Mouse (Mus musculus) megakaryocyte-erythroid progenitor cell, adult 5-6 weeks (primary cell): ENCODE results near the gene Ndufa4l2. TPM values are rescaled to one million over a fixed set of nuclear protein-coding genes. Genes with fewer than 3 reads are reported as not detected.

Experiments
- ATAC-seq: replicated peaks from 2 replicates; pipeline ENCODE4 v1.8.0; 2016; ENCODE audit warnings: mild to moderate bottlenecking, inconsistent platforms; ENCODE audit not compliant: severe bottlenecking, poor library complexity, low FRiP score, low TSS enrichment
- total RNA-seq, 2 experiments: library from RNA; stranded (forward) in 1 of 2; stranded (reverse) in 1 of 2; fragments of 200-1000, 215-1000 nt in 1 of 2; fragments of >200 nt in 1 of 2; fragmentation: Nextera tagmentation in 1 of 2; gene quantifications; 2 replicates each; pipeline ENCODE4 v1.2.3; 2014 to 2017

Gene Ndufa4l2
- total RNA-seq, 2 experiments from 2014 or later, result not detected

- peak; percentile 66 for ATAC-seq
Measured at GRCm38 (mm10) chr10:127521611-127522080, 6.9 kb downstream of the Ndufa4l2 start.

- ATAC-seq, result peak; percentile 51
Measured at GRCm38 (mm10) chr10:127522088-127522581, 7.4 kb downstream of the Ndufa4l2 start, which contains the start of gene Shmt2. TSS of gene Shmt2 (minus strand) at chr10:127522444.

GRCm38 (mm10) chr10:127524646-127525255, 10.0 kb downstream of the Ndufa4l2 start:
- no peak for ATAC-seq

- no peak for ATAC-seq
Measured at GRCm38 (mm10) chr10:127526048-127526447, 11.3 kb downstream of the Ndufa4l2 start.

GRCm38 (mm10) chr10:127526681-127527080, 11.9 kb downstream of the Ndufa4l2 start:
- ATAC-seq, result peak; percentile 61

- ATAC-seq, result no peak
Measured at GRCm38 (mm10) chr10:127527481-127527880, 12.7 kb downstream of the Ndufa4l2 start.

GRCm38 (mm10) chr10:127530945-127531344, 16.2 kb downstream of the Ndufa4l2 start:
- ATAC-seq, result no peak

- no peak for ATAC-seq
Measured at GRCm38 (mm10) chr10:127531548-127531947, 16.8 kb downstream of the Ndufa4l2 start.

- ATAC-seq, result no peak
Measured at GRCm38 (mm10) chr10:127534036-127534928, 19.5 kb downstream of the Ndufa4l2 start, which contains the start of gene Nxph4. TSS of gene Nxph4 (minus strand) at chr10:127534559.

- no peak for ATAC-seq
Measured at GRCm38 (mm10) chr10:127534929-127535384, 20.2 kb downstream of the Ndufa4l2 start.

GRCm38 (mm10) chr10:127536586-127537314, 22.0 kb downstream of the Ndufa4l2 start:
- no peak for ATAC-seq

GRCm38 (mm10) chr10:127537854-127538583, 23.3 kb downstream of the Ndufa4l2 start:
- peak; percentile 62 for ATAC-seq

- no peak for ATAC-seq
Measured at GRCm38 (mm10) chr10:127541510-127541909, 26.7 kb downstream of the Ndufa4l2 start.

- ATAC-seq, result no peak
Measured at GRCm38 (mm10) chr10:127542084-127542483, 27.3 kb downstream of the Ndufa4l2 start.

GRCm38 (mm10) chr10:127542720-127543119, 28.0 kb downstream of the Ndufa4l2 start:
- ATAC-seq, result no peak

GRCm38 (mm10) chr10:127543916-127544315, 29.1 kb downstream of the Ndufa4l2 start:
- no peak for ATAC-seq

- ATAC-seq, result no peak
Measured at GRCm38 (mm10) chr10:127544375-127544774, 29.6 kb downstream of the Ndufa4l2 start.

GRCm38 (mm10) chr10:127546505-127546904, 31.7 kb downstream of the Ndufa4l2 start:
- ATAC-seq, result no peak

- no peak for ATAC-seq
Measured at GRCm38 (mm10) chr10:127548236-127548635, 33.5 kb downstream of the Ndufa4l2 start.
